Mouse (Mus musculus) monocyte, adult 2 months (primary cell): ENCODE data around the gene Erbb2.

ENCODE experiments used
- DNase-seq, 2 experiments: peaks; one replicate each; pipeline ENCODE4 v3.0.0; 2022; ENCODE audit warnings: low spot score in 2 of 2, low read depth in 1 of 2

Gene Erbb2

GRCm38 (mm10) chr11:98479940-98480497 is 67.7 kb downstream of the Erbb2 start:
- no peak for DNase-seq

- DNase-seq = no peak
These were observed 69.0 kb downstream of the Erbb2 start for GRCm38 (mm10) chr11:98481231-98481630.

GRCm38 (mm10) chr11:98482067-98482466 is 69.8 kb downstream of the Erbb2 start:
- DNase-seq = no peak

- DNase-seq = no peak
These were observed 73.5 kb downstream of the Erbb2 start for GRCm38 (mm10) chr11:98485749-98486148.
